Mouse (Mus musculus): ENCODE measurements around the gene Chst1. TPM values are rescaled to one million over a fixed set of nuclear protein-coding genes. Genes with fewer than 3 reads are reported as not detected.

Gene Chst1
- total RNA-seq, 2 experiments from 2014 or later, result 9.6 to 13.0 TPM

Small RNAs within 50 kb of the gene (microRNA-seq; reads per million reads assigned to microRNA genes)
- gene Mir7221 (not detected), gene Mir7222 (not detected)

Other genes with a start within 250 kb of the Chst1 start
- 100 to 1,000 TPM; 115 to 130 TPM for gene Pex16, start 225.0 kb upstream of the Chst1 start, total RNA-seq (2021)
- 1 to 10 TPM; 1.7 to 2.2 TPM for gene Large2, start 224.8 kb upstream of the Chst1 start, total RNA-seq (2021)
- 1 to 10 TPM; 7.6 to 9.4 TPM for gene 1700029I15Rik, start 217.2 kb upstream of the Chst1 start, total RNA-seq (2021)
- 10 to 100 TPM; 22.5 to 28.1 TPM for gene Mapk8ip1, start 198.4 kb upstream of the Chst1 start, total RNA-seq (2021)
- gene Cry2, start 165.7 kb upstream of the Chst1 start, total RNA-seq (2021), result 10 to 100 TPM; 39.3 to 41.9 TPM
- 10 to 100 TPM; 14.7 to 17.6 TPM for gene Slc35c1, start 139.2 kb upstream of the Chst1 start, total RNA-seq (2021)